Mouse (Mus musculus) ES-E14 (cell line): Measurements from ENCODE around the gene Platr17. TPM values are rescaled to one million over a fixed set of nuclear protein-coding genes. Genes with fewer than 3 reads are reported as not detected.

Source experiments
- DNase-seq: peaks from one replicate; pipeline ENCODE4 v3.0.0-alpha.2; 2013; ENCODE audit warnings: low read depth, low spot score
- H3K27ac ChIP-seq: 2 replicates; pipeline ENCODE4 v1.5.1; 2012; ENCODE audit warnings: low read depth, mild to moderate bottlenecking, low read length, moderate library complexity, mixed read lengths; ENCODE audit not compliant: poor library complexity, insufficient read depth, severe bottlenecking
- H3K36me3 ChIP-seq: 2 replicates; pipeline ENCODE4 v1.6.1; 2012; ENCODE audit warnings: mild to moderate bottlenecking, low read length, moderate library complexity, mixed read lengths; ENCODE audit not compliant: control insufficient read depth, poor library complexity, insufficient read depth, severe bottlenecking
- H3K4me1 ChIP-seq, 2 experiments: fragments of 150-350 bp in 1 of 2; sonication (generic) in 1 of 2; 2 replicates each; pipeline ENCODE4 v1.6.1; 2012; ENCODE audit warnings: low read length in 2 of 2, mild to moderate bottlenecking in 1 of 2, mixed read lengths in 1 of 2; ENCODE audit not compliant: control insufficient read depth in 2 of 2, insufficient read depth in 2 of 2, poor library complexity in 1 of 2
- H3K4me3 ChIP-seq, 2 experiments: fragments of 150-350 bp in 1 of 2; sonication (generic) in 1 of 2; 2 replicates each; pipeline ENCODE4 v1.5.1; 2012; ENCODE audit warnings: low read length in 2 of 2, low read depth in 1 of 2, mild to moderate bottlenecking in 1 of 2, mixed read lengths in 1 of 2; ENCODE audit not compliant: insufficient read depth in 1 of 2, poor library complexity in 1 of 2, severe bottlenecking in 1 of 2
- H3K9ac ChIP-seq: 2 replicates; pipeline ENCODE4 v1.6.1; 2012; ENCODE audit warnings: low read depth, mild to moderate bottlenecking, low read length, mixed read lengths; ENCODE audit not compliant: poor library complexity, insufficient read depth, severe bottlenecking
- H3K9me3 ChIP-seq: fragments of 150-350 bp; sonication (generic); 2 replicates; pipeline ENCODE4 v1.6.1; 2012; ENCODE audit warnings: low read depth, mild to moderate bottlenecking, low read length; ENCODE audit not compliant: control insufficient read depth, insufficient read depth
- CHD2 ChIP-seq: IDR thresholded peaks from 2 replicates; pipeline ENCODE4 v1.6.1; 2014; ENCODE audit warnings: mild to moderate bottlenecking, low read depth, low read length, inconsistent platforms
- HCFC1 ChIP-seq: IDR thresholded peaks from 2 replicates; pipeline ENCODE4 v1.6.1; 2012; ENCODE audit warnings: low read length, inconsistent platforms, borderline replicate concordance; ENCODE audit not compliant: insufficient read depth
- MAFK ChIP-seq: IDR thresholded peaks from 2 replicates; pipeline ENCODE4 v1.6.1; 2014; ENCODE audit warnings: mild to moderate bottlenecking, low read depth, low read length, inconsistent platforms; ENCODE audit not compliant: insufficient read depth
- ZC3H11A ChIP-seq: IDR thresholded peaks from 2 replicates; pipeline ENCODE4 v1.6.1; 2012; ENCODE audit warnings: low read depth, mild to moderate bottlenecking, inconsistent platforms, low read length, borderline replicate concordance
- ZNF384 ChIP-seq: IDR thresholded peaks from 2 replicates; pipeline ENCODE4 v1.6.1; 2012; ENCODE audit warnings: low read depth, low read length, inconsistent platforms
- in situ Hi-C, 2 experiments: fragments of 600-800 bp; cut with MboI; formaldehyde crosslinking; loops; one replicate each; pipeline ENCODE4 v1.15.1; 2025; ENCODE audit warnings: low sequenced_read_pairs in 2 of 2, inconsistent platforms in 1 of 2; ENCODE audit not compliant: unreplicated experiment in 2 of 2
- total RNA-seq: library from RNA; depleted of rRNA; stranded (reverse); fragments of 300-350 nt; gene quantifications from 2 replicates; pipeline ENCODE4 v1.2.3, GENCODE M21; 2012

Platr17 gene
- total RNA-seq, 1 experiment, result 46.0 TPM

DNA sequence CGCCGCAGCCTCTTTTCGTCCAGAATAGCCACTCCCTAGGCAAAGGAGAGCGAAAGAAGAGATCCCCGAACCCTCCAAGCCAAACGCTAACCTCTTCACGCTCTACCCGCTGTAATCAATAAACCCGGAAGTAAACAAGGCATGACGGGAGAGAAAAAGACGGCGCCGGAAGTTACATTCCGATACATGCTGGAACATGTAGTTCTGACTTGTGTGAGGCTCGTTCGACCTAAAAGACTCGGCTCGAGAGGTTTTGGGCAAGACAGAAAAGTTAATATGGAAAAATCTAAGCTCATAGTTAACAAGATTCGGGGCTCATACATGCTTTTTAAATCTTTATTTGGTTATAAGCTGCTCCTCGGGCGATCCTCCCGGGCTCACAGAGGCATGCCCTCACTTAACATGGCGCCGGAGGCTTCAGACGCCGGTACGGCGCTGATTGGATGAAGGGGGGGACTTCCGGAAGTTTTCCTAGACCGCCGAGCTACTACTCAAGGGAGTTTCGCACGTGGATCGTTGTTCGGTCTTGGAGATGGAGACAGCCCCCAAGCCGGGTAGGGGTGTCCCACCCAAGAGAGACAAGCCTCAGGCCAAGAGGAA, 35.4 kb downstream of the Platr17 start, which contains the start of the genes Pfdn6 and Wdr46:
Pfdn6 (minus strand) TSS at position 138 of the 600 bp plus-strand sequence.
Wdr46 (plus strand) TSS at position 455 of the 600 bp plus-strand sequence.
- Histone ChIP-seq H3K4me1 (peaks cover 3 to 14% of the 10 kb centered on the region in 2 experiments; a peak in 2 of 4 replicates), H3K9me3 (no peaks in the 10 kb centered on the region), H3K9ac (peak within 1 kb of the TSS; percentile 93), H3K4me3 (peak within 1 kb of the TSS; percentile 87 to 96), H3K36me3 (peaks cover 48% of the 10 kb centered on the region), H3K27ac (0 out of 2 replicates have a peak within 1 kb of the TSS, but pooled peaks have one; percentile 20)
- in situ Hi-C loops, result no loop called here
- peak; percentile 86 for TF ChIP-seq CHD2
- TF ChIP-seq ZC3H11A, result no peak
- TF ChIP-seq ZNF384, result no peak
- TF ChIP-seq HCFC1, result peak; percentile 95
- no peak for TF ChIP-seq MAFK
- DNase-seq, result peak; percentile 92

DNA sequence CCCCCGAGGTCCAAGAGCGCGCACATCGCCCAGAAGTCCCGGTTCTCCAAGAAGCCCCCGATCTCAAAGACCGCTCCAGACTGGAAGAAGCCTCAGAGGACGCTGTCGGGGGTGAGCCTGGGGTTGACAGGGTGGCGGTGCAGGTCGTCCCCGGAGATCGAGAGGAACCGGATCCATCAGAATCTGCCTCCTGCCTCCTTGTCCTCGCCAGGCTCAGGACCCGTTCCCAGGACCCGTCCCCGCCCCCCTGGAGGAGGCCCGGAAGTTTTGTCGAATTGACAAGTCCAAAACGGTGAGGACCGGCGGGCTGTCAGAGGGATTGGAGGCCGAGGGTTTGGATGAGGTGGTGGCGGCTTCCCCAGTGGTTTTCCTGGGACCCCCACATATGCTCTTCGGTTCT, 36.0 kb downstream of the Platr17 start:
- peak overlapping the region; percentile 88 for H3K9ac ChIP-seq

DNA sequence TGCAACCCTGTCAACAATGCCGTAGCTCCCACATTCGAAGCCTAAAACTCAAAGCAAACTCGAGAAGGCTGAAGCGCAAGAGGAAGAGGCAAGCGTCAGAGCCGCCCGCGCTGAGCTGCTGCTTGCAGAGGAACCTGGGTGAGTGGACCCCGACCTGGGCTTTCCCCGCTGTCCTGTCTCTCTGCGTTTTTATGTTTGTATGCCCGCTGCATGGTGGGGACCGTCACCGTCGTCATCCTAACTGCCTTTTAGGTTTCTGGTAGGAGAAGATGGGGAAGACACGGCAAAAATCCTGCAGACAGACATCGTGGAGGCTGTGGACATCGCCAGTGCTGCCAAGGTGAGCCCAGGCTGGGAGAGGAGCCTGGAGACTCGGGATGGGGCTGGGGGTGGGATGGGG, 36.4 kb downstream of the Platr17 start:
- H3K4me3 ChIP-seq, result peak overlapping the region; percentile 87 to 96
- H3K9me3 ChIP-seq, result no peaks in the 10 kb centered on the region
- TF ChIP-seq CHD2 (no peak), MAFK (no peak), ZNF384 (no peak), HCFC1 (no peak), ZC3H11A (no peak)
- in situ Hi-C loops, result no loop called here
- H3K27ac ChIP-seq, result no peak overlapping the region
- peaks cover 46% of the 10 kb centered on the region for H3K36me3 ChIP-seq
- H3K4me1 ChIP-seq, result peaks cover 3 to 11% of the 10 kb centered on the region in 2 experiments; a peak in 2 of 4 replicates
- no peak for DNase-seq
- peak overlapping the region; percentile 88 for H3K9ac ChIP-seq

More for the DNA sequence above, 36.0 kb downstream of the Platr17 start:
- H3K4me3 ChIP-seq, result peak overlapping the region; percentile 87 to 96
- no peak for TF ChIP-seq HCFC1
- no peak for TF ChIP-seq ZC3H11A
- TF ChIP-seq ZNF384, result no peak
- no peak for TF ChIP-seq MAFK
- TF ChIP-seq CHD2, result no peak
- DNase-seq, result no peak
- in situ Hi-C loops, result no loop called here
- no peaks in the 10 kb centered on the region for H3K9me3 ChIP-seq
- H3K27ac ChIP-seq, result no peak overlapping the region
- peaks cover 43% of the 10 kb centered on the region for H3K36me3 ChIP-seq
- peaks cover 3 to 11% of the 10 kb centered on the region in 2 experiments; a peak in 2 of 4 replicates for H3K4me1 ChIP-seq

DNA sequence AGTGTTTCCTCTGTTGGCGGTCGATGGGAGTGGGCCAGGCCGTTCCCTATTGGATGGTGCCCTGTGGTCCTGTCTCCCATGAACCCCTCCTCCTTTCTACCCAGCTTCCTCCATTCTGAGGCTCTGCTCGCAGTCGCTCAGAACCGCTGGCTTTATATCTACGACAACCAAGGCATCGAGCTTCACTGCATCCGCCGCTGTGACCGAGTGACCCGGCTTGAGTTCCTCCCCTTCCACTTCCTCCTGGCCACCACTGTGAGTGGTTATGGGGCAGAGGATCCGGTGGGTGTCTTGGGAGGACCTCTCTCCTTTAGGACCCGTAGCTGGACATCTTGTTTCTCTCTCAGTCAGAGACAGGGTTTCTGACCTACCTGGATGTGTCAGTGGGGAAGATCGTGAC, 38.5 kb downstream of the Platr17 start:
- H3K4me3 ChIP-seq, result no peak overlapping the region
- peaks cover 3 to 11% of the 10 kb centered on the region in 2 experiments; a peak in 2 of 4 replicates for H3K4me1 ChIP-seq
- peaks cover 42% of the 10 kb centered on the region for H3K36me3 ChIP-seq
- H3K9me3 ChIP-seq, result no peaks in the 10 kb centered on the region
- TF ChIP-seq CHD2 (no peak), HCFC1 (no peak), ZC3H11A (no peak), ZNF384 (no peak), MAFK (no peak)
- DNase-seq, result no peak
- H3K27ac ChIP-seq, result no peak overlapping the region
- H3K9ac ChIP-seq, result no peak overlapping the region
- in situ Hi-C loops, result no loop called here
